Mouse (Mus musculus) brain, embryonic 14.5 days (tissue): ENCODE results near the gene Gtf2f1.

Experiments used
- CTCF ChIP-seq: fragments of 200-500 bp; IDR thresholded peaks from 2 replicates; pipeline ENCODE4 v1.5.1; 2012; ENCODE audit warnings: inconsistent platforms, mild to moderate bottlenecking, moderate library complexity, borderline replicate concordance; ENCODE audit not compliant: insufficient read depth, insufficient read length; ENCODE audit errors: extremely low read depth
- POLR2A ChIP-seq: fragments of 200-500 bp; IDR thresholded peaks from 2 replicates; pipeline ENCODE4 v1.6.1; 2012; ENCODE audit warnings: mild to moderate bottlenecking, inconsistent platforms, borderline replicate concordance; ENCODE audit not compliant: poor library complexity, insufficient read depth, insufficient read length, severe bottlenecking; ENCODE audit errors: extremely low read depth

DNA sequence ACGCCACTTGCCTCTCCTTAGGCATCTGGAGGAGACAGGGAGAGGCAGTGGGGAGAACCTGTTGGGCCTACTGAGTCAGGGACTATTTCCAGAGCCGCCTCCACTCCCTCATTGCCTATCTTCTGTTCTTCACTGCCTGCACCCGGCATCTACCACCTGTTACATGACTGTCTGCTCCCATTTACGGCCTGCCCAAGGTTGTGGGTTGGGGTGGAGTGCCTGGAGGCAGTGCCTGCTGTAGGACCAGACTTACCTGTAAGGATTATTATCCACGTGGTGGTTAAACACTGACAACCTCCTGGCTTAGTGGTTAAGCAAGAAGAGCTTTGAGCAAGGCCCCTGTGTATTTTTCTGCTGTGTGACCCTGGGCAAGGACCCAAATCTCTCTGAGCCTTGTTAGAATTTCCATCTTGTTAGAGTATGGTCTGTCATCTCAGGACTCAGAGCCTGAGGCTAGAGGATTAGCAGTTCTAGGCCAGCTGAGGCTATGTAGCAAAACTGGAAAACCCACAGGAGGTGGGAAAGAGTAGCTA, 36.3 kb downstream of the Gtf2f1 start:
- TF ChIP-seq POLR2A (no peak), CTCF (no peak)
